Mouse (Mus musculus): ENCODE data around the gene Reln. TPM values are rescaled to one million over a fixed set of nuclear protein-coding genes. Genes with fewer than 3 reads are reported as not detected.

Reln gene
- polyA plus RNA-seq, 1 experiment from 2014 or later, result 17.8 TPM

DNA sequence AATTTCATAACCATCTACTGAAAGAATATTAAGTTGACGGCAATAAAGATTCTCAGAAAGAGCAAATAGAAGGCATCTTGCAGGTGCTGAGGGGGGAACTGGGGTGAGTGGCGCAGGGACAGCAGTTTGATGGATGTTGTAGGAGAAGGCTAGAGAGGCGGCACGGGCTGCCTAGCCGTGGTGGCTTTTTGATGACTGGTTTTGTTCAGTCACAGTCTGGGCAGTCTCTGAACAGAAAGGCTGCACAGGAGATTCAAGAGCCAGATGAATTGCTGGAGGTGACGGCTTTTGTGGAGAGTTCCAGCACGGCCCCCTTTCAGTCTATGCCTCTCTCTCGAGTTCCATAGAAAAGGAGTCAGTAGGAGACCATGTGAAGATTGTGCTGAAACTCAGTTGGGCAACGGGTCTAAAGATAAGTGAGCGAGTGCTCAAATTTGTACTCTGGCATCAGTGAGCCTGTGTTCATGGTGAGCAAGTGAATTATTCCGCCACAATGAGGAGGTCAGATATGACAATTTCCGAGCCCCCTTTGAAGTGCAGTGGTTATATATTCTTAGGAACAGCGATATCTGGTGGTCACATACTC lies 409.6 kb downstream of the Reln start:
- H3K27ac ChIP-seq (replicated peaks), result no peak overlapping the region
- no peaks in the 10 kb centered on the region for H3K36me3 ChIP-seq
- ATAC-seq (ENCODE audit: low FRiP score, low read depth), result no peak
- no peaks in the 10 kb centered on the region for H3K27me3 ChIP-seq
- 0 out of 2 replicates have a peak, but pooled peaks cover 6% of the 10 kb centered on the region for H3K4me1 ChIP-seq
- H3K4me3 ChIP-seq, result no peak overlapping the region
- no peaks in the 10 kb centered on the region for H3K9me3 ChIP-seq
- 78% methylated on average over 13 of the region's 13 CpGs for WGBS
- H3K9ac ChIP-seq (replicated peaks), result no peak overlapping the region
- H3K4me2 ChIP-seq (replicated peaks), result no peak overlapping the region

DNA sequence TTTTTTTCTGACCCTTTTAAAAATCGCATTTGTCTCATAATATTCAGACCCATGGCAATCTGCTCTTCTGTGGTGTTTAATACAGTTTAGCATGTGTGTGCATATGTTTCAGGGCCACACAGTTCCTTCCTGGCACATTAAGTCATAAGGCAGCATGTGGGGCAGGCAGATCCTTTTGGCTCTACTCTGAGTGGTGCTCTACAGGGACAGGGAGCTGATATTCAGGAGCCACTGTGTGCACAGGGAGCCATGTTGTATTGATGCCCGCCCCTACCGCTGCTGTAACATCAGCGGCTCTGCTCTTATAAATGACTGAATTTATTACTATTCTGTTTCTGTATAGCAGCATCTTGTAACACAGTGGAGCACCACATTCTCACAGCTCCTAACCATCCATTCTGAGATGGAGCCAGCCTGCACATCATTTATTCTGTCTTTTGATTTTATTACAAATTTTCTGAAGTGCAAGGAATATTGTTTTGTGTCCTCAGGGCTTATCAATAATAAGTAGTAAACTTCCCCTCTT lies 410.3 kb downstream of the Reln start:
- H3K4me1 ChIP-seq, result 0 out of 2 replicates have a peak, but pooled peaks cover 6% of the 10 kb centered on the region
- H3K9ac ChIP-seq (replicated peaks), result no peak overlapping the region
- no peak for ATAC-seq (ENCODE audit: low FRiP score, low read depth)
- H3K4me2 ChIP-seq (replicated peaks), result no peak overlapping the region
- H3K27ac ChIP-seq (replicated peaks), result no peak overlapping the region
- 90% methylated on average over 4 of the region's 4 CpGs for WGBS
- no peaks in the 10 kb centered on the region for H3K36me3 ChIP-seq
- H3K27me3 ChIP-seq, result no peaks in the 10 kb centered on the region
- no peak overlapping the region for H3K4me3 ChIP-seq
- no peaks in the 10 kb centered on the region for H3K9me3 ChIP-seq

DNA sequence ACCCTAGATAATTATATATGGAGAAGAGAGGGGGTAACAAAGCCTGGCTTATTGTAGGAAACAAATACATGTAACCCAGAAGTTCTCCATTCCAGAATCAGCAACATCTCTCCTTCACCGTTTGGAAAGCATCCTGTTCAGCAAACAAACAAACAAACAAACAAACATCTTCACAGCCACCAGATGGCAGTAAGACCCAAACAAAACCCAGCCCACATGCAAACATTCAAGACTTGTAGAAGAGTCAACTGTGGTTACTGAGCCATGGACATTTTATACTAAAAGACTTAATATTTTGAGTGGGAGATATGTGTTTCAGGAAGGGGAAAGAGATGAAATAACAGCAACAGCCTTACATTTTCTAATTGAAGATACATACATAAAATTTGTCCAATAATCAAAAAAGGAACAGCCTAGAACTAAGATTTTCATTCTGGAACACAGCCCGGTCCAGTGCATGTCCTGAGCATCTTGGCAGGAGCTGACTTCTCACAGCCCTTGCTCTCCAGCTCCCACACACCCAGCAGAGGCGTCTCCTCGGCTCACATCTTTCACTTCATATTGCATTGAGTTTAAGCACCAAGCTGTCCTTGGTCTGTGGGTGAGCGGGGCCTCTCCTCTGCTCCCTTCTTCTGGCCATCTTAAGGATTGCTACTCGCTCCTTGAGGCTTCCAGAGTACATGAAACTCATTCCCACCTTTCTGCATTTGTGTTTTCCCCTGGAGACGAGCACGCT lies 411.0 kb downstream of the Reln start:
- 81% methylated on average over 8 of the region's 8 CpGs for WGBS
- Histone ChIP-seq H3K27me3 (no peaks in the 10 kb centered on the region), H3K4me3 (no peak overlapping the region), H3K4me1 (0 out of 2 replicates have a peak, but pooled peaks cover 6% of the 10 kb centered on the region), H3K9me3 (no peaks in the 10 kb centered on the region), H3K27ac (replicated peaks) (no peak overlapping the region), H3K4me2 (replicated peaks) (no peak overlapping the region), H3K36me3 (no peaks in the 10 kb centered on the region), H3K9ac (replicated peaks) (no peak overlapping the region)
- ATAC-seq (ENCODE audit: low FRiP score, low read depth), result no peak

- WGBS, result 87% methylated on average over 4 of the region's 4 CpGs
- no peak overlapping the region for H3K4me3 ChIP-seq
- H3K36me3 ChIP-seq, result no peaks in the 10 kb centered on the region
- no peak overlapping the region for H3K9ac ChIP-seq (replicated peaks)
- no peak overlapping the region for H3K4me2 ChIP-seq (replicated peaks)
- no peaks in the 10 kb centered on the region for H3K27me3 ChIP-seq
- ATAC-seq (ENCODE audit: low FRiP score, low read depth), result no peak
- no peak overlapping the region for H3K27ac ChIP-seq (replicated peaks)
- H3K4me1 ChIP-seq, result 0 out of 2 replicates have a peak, but pooled peaks cover 6% of the 10 kb centered on the region
- no peaks in the 10 kb centered on the region for H3K9me3 ChIP-seq
Measured at GRCm38 (mm10) chr5:21931151-21931550, 413.4 kb downstream of the Reln start.

DNA sequence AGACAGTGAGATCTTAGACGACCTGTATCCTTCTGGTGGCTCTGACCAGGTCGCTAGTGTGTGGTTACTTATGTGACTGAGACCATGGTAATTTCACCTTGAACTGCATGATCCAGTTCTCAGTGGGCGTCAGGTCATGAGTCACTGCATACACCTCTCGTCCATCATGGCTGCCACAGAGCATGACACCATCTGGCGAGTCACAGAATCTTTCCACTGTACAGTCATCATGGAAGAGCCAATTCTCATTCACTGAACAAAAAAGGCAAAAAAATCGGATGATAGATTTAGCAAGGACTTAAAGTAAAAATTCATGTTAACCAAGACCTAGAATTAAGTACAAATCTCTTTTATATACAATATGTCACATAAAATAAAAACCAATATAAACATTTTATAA lies 424.2 kb downstream of the Reln start:
- ATAC-seq (ENCODE audit: low FRiP score, low read depth), result no peak
- WGBS, result 89% methylated on average over 6 of the region's 6 CpGs

GRCm38 (mm10) chr5:21919281-21919780 lies 425.2 kb downstream of the Reln start:
- no peak overlapping the region for H3K27ac ChIP-seq (replicated peaks)
- ATAC-seq (ENCODE audit: low FRiP score, low read depth), result no peak
- no peak overlapping the region for H3K4me2 ChIP-seq (replicated peaks)
- no peaks in the 10 kb centered on the region for H3K4me1 ChIP-seq
- no peaks in the 10 kb centered on the region for H3K27me3 ChIP-seq
- 90% methylated on average over 4 of the region's 4 CpGs for WGBS
- no peaks in the 10 kb centered on the region for H3K36me3 ChIP-seq
- no peak overlapping the region for H3K9ac ChIP-seq (replicated peaks)
- H3K4me3 ChIP-seq, result no peak overlapping the region
- H3K9me3 ChIP-seq, result no peaks in the 10 kb centered on the region

More for the DNA sequence above, 424.2 kb downstream of the Reln start:
- no peaks in the 10 kb centered on the region for H3K36me3 ChIP-seq
- H3K4me1 ChIP-seq, result no peaks in the 10 kb centered on the region
- no peaks in the 10 kb centered on the region for H3K9me3 ChIP-seq
- no peak overlapping the region for H3K9ac ChIP-seq (replicated peaks)
- no peaks in the 10 kb centered on the region for H3K27me3 ChIP-seq
- no peak overlapping the region for H3K4me3 ChIP-seq
- H3K27ac ChIP-seq (replicated peaks), result no peak overlapping the region
- H3K4me2 ChIP-seq (replicated peaks), result no peak overlapping the region

DNA sequence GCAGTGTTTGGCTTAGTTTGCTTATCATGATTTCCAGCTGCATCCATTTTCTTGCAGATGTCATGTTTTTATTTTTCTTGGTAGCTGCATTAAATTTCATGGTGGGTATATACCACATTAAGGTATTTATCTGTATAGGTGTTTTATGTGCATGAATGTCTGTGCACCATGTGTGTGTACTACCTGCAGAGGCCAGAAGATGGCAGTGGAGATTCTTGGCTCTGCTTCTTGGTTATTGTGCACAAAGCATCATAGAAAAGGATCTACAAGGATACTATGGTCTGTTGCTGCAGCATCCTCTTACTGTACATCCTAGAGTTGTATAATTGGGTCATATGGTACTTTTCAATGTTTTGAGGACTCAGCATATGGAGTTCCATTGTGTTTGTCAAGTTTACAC lies 428.5 kb downstream of the Reln start:
- Histone ChIP-seq H3K9me3 (no peaks in the 10 kb centered on the region), H3K36me3 (no peaks in the 10 kb centered on the region), H3K27me3 (no peaks in the 10 kb centered on the region), H3K4me1 (no peaks in the 10 kb centered on the region), H3K9ac (replicated peaks) (no peak overlapping the region), H3K27ac (replicated peaks) (no peak overlapping the region), H3K4me2 (replicated peaks) (no peak overlapping the region), H3K4me3 (no peak overlapping the region)
- ATAC-seq (ENCODE audit: low FRiP score, low read depth), result no peak

DNA sequence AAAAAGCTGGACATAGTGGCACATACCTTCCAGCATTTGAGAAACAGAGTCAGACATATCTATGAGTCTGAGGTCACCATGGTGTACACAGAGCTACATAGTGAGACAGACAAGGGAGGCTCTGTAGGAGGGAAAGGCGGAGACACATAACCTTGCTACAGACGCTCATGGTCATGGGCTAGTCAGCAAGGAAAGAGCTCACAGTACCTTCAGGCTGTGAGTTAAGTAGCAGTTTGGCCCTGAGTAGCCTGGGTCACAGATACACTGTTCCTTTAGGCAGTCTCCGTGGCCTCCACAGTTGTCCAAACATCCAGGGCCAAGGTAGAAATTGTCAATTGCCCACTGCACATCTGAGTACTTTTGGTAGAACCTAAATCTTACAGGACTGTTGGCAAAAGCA lies 429.7 kb downstream of the Reln start:
- Histone ChIP-seq H3K36me3 (no peaks in the 10 kb centered on the region), H3K4me3 (no peak overlapping the region), H3K4me1 (no peaks in the 10 kb centered on the region), H3K27ac (replicated peaks) (no peak overlapping the region), H3K9ac (replicated peaks) (no peak overlapping the region), H3K9me3 (no peaks in the 10 kb centered on the region), H3K4me2 (replicated peaks) (no peak overlapping the region), H3K27me3 (no peaks in the 10 kb centered on the region)
- 78% methylated on average over 3 of the region's 3 CpGs for WGBS
- ATAC-seq (ENCODE audit: low FRiP score, low read depth), result no peak

DNA sequence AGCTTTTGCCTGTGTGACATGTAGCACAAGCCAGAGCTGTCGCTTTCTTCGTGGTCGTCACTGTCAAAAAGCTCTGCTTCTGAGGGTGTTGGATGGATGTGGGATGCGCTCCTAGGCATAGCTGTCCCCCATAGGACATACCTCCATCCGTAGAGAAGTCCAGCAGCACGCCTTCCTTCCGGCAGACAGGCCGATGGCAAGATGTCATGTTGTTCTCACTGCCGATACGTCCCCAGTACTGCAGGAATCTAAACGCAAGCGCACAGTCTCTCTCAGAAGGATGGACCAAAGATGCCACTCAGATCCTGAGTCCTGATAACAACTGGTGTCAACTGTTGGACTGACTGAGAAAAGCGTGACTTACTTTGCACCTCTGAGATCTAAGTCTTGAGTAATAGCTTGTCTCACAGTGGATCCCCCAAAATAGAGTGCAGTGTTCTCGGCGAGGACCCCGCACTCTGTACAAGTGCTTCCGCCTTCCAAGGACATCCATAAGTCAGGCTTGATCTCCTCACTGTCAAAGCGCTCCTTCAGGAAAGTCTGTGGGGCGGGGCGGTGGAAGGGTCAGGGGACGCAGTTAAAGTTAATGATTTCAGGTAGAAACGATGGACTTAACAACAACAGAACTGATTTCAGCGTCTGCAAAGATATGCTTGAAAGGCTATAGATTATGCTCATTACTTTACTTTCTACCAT lies 431.5 kb downstream of the Reln start:
- H3K9me3 ChIP-seq, result no peaks in the 10 kb centered on the region
- no peak for ATAC-seq (ENCODE audit: low FRiP score, low read depth)
- no peak overlapping the region for H3K4me2 ChIP-seq (replicated peaks)
- no peak overlapping the region for H3K27ac ChIP-seq (replicated peaks)
- no peaks in the 10 kb centered on the region for H3K4me1 ChIP-seq
- no peak overlapping the region for H3K9ac ChIP-seq (replicated peaks)
- no peaks in the 10 kb centered on the region for H3K27me3 ChIP-seq
- H3K36me3 ChIP-seq, result no peaks in the 10 kb centered on the region
- 91% methylated on average over 23 of the region's 23 CpGs for WGBS
- no peak overlapping the region for H3K4me3 ChIP-seq

- H3K4me1 ChIP-seq, result no peaks in the 10 kb centered on the region
- H3K9ac ChIP-seq (replicated peaks), result no peak overlapping the region
- H3K27me3 ChIP-seq, result no peaks in the 10 kb centered on the region
- WGBS, result 94% methylated on average over 12 of the region's 12 CpGs
- H3K27ac ChIP-seq (replicated peaks), result no peak overlapping the region
- H3K36me3 ChIP-seq, result no peaks in the 10 kb centered on the region
- no peak overlapping the region for H3K4me3 ChIP-seq
- no peak for ATAC-seq (ENCODE audit: low FRiP score, low read depth)
- no peak overlapping the region for H3K4me2 ChIP-seq (replicated peaks)
- no peaks in the 10 kb centered on the region for H3K9me3 ChIP-seq
Measured at GRCm38 (mm10) chr5:21910726-21911125, 433.8 kb downstream of the Reln start.

- no peak overlapping the region for H3K4me2 ChIP-seq (replicated peaks)
- WGBS, result 91% methylated on average over 3 of the region's 3 CpGs
- ATAC-seq (ENCODE audit: low FRiP score, low read depth), result no peak
- H3K4me1 ChIP-seq, result no peaks in the 10 kb centered on the region
- H3K27ac ChIP-seq (replicated peaks), result no peak overlapping the region
- no peak overlapping the region for H3K4me3 ChIP-seq
- no peaks in the 10 kb centered on the region for H3K27me3 ChIP-seq
- no peak overlapping the region for H3K9ac ChIP-seq (replicated peaks)
- no peaks in the 10 kb centered on the region for H3K9me3 ChIP-seq
- no peaks in the 10 kb centered on the region for H3K36me3 ChIP-seq
Measured at GRCm38 (mm10) chr5:21909713-21910112, 434.8 kb downstream of the Reln start.

DNA sequence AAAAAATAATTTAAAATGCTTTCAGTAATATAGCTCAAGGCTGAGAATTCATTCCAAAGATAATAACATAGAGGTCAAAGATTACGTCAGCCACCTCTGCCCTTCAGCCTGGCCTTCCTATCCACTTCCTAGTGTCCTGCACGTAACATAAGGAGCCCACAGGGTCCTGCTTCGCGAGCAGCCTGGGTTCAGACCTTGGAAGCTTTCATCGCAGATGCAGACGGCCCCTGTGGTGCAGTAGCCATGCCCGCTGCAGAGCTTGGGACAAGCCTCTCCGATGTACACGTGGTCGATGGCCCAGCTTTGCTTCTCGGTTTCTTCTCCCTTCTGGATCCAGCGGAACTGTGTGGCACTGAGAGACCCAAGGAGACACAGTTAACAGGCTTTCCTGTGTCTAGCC lies 443.1 kb downstream of the Reln start:
- H3K9ac ChIP-seq (replicated peaks), result no peak overlapping the region
- no peaks in the 10 kb centered on the region for H3K36me3 ChIP-seq
- WGBS, result 71% methylated on average over 12 of the region's 12 CpGs
- no peak overlapping the region for H3K4me3 ChIP-seq
- H3K27me3 ChIP-seq, result no peaks in the 10 kb centered on the region
- no peak overlapping the region for H3K4me2 ChIP-seq (replicated peaks)
- no peak for ATAC-seq (ENCODE audit: low FRiP score, low read depth)
- no peaks in the 10 kb centered on the region for H3K4me1 ChIP-seq
- H3K27ac ChIP-seq (replicated peaks), result no peak overlapping the region
- H3K9me3 ChIP-seq, result no peaks in the 10 kb centered on the region

Measured in midbrain, embryonic 12.5 days (tissue).